Mouse (Mus musculus): ENCODE measurements around the gene Kif14. TPM values are rescaled to one million over a fixed set of nuclear protein-coding genes. Genes with fewer than 3 reads are reported as not detected.
"Not testable (repeated sequence)": the region's sequence is repeated elsewhere in the genome, so short reads cannot be mapped to it uniquely, and the experiment has no call there.

Gene Kif14
- total RNA-seq, 2 experiments from 2014 or later = 0.20 to 0.25 TPM

GRCm38 (mm10) chr1:136556643-136557042, 90.5 kb downstream of the Kif14 start:
- not testable (repeated sequence) for DNase-seq

DNA sequence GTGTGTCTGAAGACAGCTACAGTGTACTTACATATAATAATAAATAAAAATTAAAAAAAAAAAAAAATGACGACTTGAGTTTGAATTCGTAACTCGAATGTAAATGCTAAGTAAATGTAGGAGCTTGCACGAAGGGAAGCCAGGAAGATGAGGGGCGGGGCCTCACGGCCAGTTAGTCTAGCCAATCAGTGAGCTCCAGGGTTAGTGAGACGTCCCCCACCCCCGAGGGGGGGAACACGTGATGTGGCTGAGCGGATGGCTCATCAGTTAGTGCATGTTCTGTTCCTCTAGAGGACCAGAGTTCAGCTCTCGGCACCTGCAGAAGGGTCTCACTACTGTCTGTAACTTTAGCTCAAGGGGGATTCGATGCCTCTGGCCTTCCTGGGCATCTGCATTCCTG, 91.3 kb downstream of the Kif14 start:
- DNase-seq = no peak

DNA sequence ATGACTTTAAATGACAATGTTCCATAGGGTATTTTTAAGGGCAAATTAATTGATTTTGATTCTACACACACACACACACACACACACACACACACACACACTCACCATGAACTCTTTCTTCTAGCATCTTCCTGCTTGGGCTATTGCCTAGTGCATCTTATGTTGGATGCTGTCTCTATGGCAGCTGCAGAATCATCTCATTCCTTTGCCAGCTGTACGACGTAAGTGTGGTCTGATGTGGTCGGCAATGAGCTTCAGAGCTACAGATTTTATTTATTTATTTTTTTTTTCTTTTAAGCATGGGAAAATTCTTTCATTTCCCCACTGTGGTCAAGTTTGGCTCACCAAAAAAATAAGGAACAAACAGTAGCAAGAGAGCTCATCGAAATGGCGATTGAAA, 92.6 kb downstream of the Kif14 start:
- no peak for DNase-seq

- DNase-seq = no peak
Observed at GRCm38 (mm10) chr1:136559284-136559683, 93.1 kb downstream of the Kif14 start.

GRCm38 (mm10) chr1:136559774-136560173, 93.6 kb downstream of the Kif14 start:
- DNase-seq = no peak

GRCm38 (mm10) chr1:136561823-136562222, 95.7 kb downstream of the Kif14 start:
- DNase-seq = no peak

DNA sequence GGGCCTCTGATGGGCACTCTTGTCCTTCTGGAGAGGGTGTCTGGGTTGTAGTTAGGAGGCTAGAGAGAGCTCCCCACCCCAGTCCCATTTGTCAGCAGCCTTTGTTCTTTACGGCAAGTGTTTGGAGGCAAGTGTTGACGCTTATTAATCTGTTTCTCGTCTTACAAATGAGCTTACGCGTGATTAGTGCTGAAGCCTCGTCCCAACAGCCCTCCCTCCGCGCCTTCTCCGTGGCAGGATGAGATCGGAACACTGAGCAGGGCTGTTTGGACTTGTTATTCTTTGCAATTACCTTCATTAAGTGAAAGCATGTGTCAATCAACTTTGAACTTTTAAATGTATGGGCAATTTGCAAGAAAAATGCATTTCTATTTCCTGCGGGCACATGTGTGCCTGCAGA, 97.0 kb downstream of the Kif14 start:
- DNase-seq = no peak

GRCm38 (mm10) chr1:136564963-136565362, 98.8 kb downstream of the Kif14 start:
- no peak for DNase-seq

DNA sequence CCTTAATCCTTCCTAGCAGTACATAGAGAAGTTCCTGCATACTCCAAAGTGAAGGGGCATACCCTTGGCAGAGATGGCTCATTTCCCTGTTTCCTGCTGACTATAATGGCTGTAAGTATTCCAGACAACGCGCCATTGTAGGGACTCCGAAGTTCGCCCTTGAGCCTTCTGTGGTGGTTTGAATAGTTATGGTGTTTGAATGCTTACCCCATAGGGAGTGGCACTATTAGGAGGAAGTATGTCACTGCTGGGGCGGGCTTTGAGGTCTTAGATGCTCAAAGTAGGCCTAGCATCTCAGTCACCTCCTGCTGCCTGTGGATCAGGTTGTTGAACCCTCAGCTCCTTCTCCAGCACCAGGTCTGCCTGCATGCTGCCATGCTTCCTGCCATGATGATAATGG, 100.2 kb downstream of the Kif14 start:
- no peak for DNase-seq

GRCm38 (mm10) chr1:136567641-136568040, 101.5 kb downstream of the Kif14 start:
- no peak for DNase-seq

DNA sequence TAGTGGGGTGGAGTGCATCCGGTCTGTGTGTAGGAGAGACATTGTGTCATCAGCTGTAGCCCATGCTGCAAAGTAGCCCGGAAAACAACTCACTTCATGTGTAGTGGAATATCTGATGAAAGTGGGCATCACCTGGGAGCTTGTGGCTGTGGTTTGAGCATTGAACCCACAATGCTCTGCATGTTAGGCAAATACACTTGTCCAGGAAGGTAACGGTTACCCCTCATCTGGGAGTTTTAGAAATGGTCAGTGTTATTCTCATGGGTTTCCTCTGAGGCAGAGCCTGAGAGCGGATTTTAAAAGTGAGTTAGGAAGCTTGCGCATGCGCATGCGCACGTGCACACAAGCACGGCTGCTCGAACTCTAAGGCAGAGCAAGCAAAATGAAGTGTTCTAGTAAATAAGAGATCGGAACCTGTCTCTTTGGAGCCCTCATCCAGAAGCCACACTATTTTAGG, 102.6 kb downstream of the Kif14 start:
- no peak for DNase-seq

GRCm38 (mm10) chr1:136569206-136569605, 103.1 kb downstream of the Kif14 start:
- no peak for DNase-seq

DNA sequence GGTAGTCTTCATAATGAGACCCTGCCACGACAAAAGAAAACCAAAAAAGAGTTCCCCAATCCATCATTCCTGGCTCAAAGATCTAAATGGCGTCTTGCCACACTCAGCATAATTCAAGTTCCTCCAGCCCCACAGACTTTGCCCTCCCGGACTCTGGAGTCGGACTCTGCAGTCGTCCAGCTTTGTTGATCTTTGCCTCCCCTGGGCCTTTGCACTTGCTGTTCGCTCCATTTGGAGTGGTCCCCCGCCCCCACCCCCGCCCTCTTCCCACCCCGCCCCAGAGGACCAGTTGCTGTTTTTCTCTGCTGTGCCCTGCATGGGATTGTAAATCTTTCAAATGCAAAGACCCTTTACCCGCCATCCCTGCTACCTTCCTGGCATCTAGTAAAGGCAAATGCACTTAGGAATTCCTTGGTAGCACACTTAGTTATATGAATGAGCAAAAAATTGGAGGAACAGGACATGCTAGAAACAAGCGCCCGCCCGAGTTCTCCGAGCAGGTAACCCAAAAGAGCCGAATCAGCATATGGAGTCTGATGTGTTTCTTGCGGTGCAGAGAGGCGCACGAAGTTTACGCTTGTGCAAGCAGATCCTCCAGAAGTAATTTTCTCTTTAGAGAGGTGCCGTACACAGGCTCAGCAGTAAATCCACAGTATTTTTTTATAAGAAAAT, 103.6 kb downstream of the Kif14 start:
- no peak for DNase-seq

DNA sequence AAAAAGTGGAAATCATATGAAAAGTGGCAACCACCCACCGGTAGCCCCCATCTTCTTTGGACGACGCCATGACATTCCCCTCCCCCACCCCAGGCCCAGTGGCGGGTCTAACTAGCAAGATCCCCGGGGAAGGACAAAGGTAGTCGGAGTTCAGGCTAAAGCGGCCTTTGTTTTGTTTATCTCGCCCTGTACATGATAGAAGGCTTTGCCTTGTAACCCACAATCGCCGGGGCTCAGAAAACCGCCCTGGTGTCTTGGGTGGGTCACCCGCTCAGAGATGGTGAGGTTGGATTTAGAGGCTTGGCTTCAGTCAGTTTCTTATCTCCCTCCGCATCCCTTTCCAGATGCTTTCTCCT, 104.1 kb downstream of the Kif14 start:
- no peak for DNase-seq

DNA sequence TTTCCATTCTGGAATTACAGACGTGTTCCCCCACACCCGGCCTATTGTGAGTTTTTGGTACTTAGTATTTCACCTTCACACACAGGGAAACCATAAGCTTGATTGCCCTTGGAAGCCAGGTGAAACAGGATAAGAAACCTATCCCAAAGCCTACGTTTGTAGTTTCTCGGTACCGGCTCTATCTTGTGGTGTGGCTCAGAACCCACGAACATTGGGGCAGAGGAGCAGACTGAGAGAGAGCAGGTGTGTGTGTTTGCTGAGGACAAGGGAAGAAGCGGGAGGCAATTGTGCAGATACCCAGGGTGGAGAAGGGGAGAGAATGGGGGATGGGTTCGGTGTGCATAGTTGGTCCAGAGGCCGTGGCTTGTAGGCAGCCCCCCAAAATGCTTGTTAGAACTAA, 104.8 kb downstream of the Kif14 start:
- no peak for DNase-seq

DNA sequence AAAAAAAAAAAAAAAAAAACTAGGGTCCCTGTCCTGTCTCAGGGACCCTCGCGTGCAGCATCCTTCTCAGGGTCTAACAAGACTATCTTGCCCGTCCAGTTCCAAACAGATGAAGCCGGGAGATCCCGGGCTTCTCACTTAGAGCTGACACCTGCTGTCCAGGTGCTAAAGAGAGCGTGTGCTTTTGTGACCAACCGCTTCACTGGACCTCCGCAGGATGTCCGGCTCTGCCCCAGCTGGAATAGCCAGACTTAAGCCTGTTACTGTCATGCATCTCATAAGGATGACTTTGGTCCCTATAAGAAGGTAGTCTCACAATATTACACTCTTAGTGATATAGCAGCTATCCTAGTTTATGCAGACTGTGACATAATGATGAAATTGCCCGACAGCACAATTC, 105.4 kb downstream of the Kif14 start:
- DNase-seq = no peak

GRCm38 (mm10) chr1:136577890-136578663, 111.9 kb downstream of the Kif14 start:
- DNase-seq = no peak

DNA sequence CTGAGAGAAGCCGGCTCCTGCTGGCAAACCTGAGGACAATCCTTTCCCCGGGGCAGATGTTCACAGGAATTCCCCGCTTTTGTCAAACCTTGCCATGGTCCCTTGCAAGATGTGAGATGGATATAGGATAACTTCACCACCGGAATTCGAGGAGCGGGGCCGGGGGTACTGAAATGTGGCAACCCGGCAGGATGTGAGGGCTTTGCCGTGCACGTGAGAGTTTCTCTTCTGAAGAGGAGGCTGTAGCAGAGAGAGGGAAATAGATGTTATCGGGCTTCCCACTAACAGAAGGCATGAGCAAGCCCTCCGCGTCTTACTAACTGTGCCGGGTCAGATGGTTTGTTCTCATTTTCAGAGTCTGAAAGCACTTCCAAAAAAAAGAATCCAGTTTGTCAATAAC, 113.2 kb downstream of the Kif14 start:
- no peak for DNase-seq

DNA sequence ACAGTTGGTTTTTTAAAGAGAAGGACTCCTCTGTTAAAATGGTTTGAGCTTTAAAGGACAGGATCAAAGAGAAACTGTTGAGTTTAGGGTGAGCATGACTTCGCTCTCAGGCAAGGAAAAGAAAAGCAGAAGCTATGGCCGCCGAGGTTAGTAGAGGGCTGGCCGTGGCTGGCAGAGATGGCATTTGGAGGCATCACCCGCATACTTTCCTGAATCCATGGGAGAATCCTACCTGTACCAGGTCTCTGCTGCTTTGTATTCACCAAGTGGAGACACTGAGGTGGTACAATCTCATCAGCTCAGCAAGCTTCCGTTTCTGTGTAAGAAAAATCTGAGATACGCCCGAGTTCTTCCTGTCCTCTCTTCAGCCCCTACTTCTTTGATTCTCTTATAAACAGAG, 114.1 kb downstream of the Kif14 start:
- no peak for DNase-seq

Other genes starting within 250 kb of the Kif14 start
- gene Inava, start 232.1 kb upstream of the Kif14 start, total RNA-seq (2021) = 1 to 10 TPM; 3.3 to 4.3 TPM
- 1 to 10 TPM; 5.1 to 6.0 TPM for gene Gpr25, start 205.5 kb upstream of the Kif14 start, total RNA-seq (2021)
- gene Camsap2, start 120.2 kb upstream of the Kif14 start, total RNA-seq (2021) = 100 to 1,000 TPM; 136 to 142 TPM
- 1 to 10 TPM; 7.5 to 8.3 TPM for gene Ddx59, start 51.1 kb upstream of the Kif14 start, total RNA-seq (2021)
- 10 to 100 TPM; 33.3 to 34.5 TPM for gene Zfp281, start 158.6 kb downstream of the Kif14 start, total RNA-seq (2021)